Mouse (Mus musculus): ENCODE measurements at regions not wholly inside any gene's neighbourhood (a gene's known extent, or its start where the extent isn't known, plus 50 kb on each side); places are given as distances from the start of the nearest gene placed in this dataset.

DNA sequence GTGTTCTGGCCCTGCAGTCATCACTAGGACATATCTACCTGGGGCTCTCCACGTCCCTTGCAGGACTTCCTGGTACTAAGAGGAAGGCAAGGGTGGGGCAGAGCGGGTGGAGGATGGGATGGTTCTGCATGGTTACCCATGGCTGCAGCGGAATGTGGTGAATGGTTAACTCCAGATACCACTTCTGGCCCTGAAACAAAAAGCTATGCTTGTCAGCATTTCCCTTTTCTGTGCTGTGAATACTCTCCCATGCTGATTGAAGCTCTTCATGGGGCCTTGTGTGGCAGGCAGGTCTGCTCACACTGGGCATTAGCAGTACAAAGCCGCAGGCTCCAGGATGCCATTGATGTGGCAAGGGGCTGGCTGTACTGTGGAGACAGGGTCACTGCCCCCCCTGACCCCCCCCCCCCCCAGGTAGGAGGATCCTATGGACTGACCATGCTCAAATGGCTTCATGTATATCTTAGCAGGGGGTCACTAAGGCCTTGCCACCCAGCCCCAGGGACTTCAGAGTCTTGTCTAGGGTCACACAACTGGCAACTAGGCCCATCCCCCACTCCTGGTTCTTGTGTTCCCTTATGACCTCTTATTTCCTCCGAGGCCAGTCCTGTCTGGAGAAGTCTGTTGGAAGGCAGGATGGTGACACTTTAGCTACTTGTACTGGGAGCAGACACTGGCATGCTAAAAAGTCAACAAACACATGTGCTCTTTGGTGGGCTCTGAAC lies 120.0 kb upstream of the Id2 start:
- 25% methylated on average over 5 of the region's 5 CpGs for WGBS

DNA sequence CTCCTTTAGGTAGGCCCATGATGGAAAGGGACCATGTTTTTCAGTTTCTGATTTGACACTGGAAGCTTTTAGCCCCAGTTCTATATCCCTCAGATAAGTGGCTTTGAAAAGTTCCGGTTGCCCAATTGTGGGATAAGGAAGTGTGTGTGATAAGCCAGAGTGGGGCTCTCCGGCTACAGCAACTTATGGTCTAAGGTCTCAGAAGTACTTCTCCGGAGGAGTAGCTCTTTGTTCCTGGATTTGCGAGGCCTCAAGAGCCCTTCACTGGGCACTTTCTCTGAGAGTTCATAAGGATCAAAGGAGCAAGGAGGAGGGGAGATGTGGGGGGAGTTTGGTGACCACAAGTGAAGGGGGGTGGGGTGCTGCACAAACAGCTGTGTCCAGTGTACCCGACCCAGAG lies 118.3 kb upstream of the Id2 start:
- Histone ChIP-seq H3K9ac (replicated peaks; ENCODE audit: low read length, poor library complexity, severe bottlenecking) (no peak overlapping the region), H3K27me3 (ENCODE audit: insufficient read depth, low read length) (no peaks in the 10 kb centered on the region), H3K36me3 (ENCODE audit: insufficient read depth, low read length) (no peaks in the 10 kb centered on the region), H3K4me1 (ENCODE audit: insufficient read depth, low read length) (no peaks in the 10 kb centered on the region), H3K4me2 (ENCODE audit: low read depth, low read length, poor library complexity, severe bottlenecking) (no peak overlapping the region), H3K9me3 (ENCODE audit: low read length) (no peaks in the 10 kb centered on the region), H3K27ac (ENCODE audit: low read depth, low read length) (no peak overlapping the region), H3K4me3 (ENCODE audit: low read depth, low read length) (no peak overlapping the region)
- WGBS, result 49% methylated on average over 5 of the region's 5 CpGs
- ATAC-seq (ENCODE audit: low FRiP score) (no peak), DNase-seq (ENCODE audit: low spot score) (no peak)
- TF ChIP-seq CTCF (IDR thresholded peaks at IDR 0.05), result no peak

More for the DNA sequence above, 120.0 kb upstream of the Id2 start:
- DNase-seq (ENCODE audit: low spot score) (no peak), ATAC-seq (ENCODE audit: low FRiP score) (no peak)
- H3K4me2 ChIP-seq (ENCODE audit: low read depth, low read length, poor library complexity, severe bottlenecking), result no peak overlapping the region
- no peaks in the 10 kb centered on the region for H3K27me3 ChIP-seq (ENCODE audit: insufficient read depth, low read length)
- H3K4me1 ChIP-seq (ENCODE audit: insufficient read depth, low read length), result no peaks in the 10 kb centered on the region
- H3K9ac ChIP-seq (replicated peaks; ENCODE audit: low read length, poor library complexity, severe bottlenecking), result no peak overlapping the region
- TF ChIP-seq CTCF (IDR thresholded peaks at IDR 0.05), result no peak
- H3K4me3 ChIP-seq (ENCODE audit: low read depth, low read length), result no peak overlapping the region
- no peaks in the 10 kb centered on the region for H3K36me3 ChIP-seq (ENCODE audit: insufficient read depth, low read length)
- no peak overlapping the region for H3K27ac ChIP-seq (ENCODE audit: low read depth, low read length)
- H3K9me3 ChIP-seq (ENCODE audit: low read length), result no peaks in the 10 kb centered on the region

DNA sequence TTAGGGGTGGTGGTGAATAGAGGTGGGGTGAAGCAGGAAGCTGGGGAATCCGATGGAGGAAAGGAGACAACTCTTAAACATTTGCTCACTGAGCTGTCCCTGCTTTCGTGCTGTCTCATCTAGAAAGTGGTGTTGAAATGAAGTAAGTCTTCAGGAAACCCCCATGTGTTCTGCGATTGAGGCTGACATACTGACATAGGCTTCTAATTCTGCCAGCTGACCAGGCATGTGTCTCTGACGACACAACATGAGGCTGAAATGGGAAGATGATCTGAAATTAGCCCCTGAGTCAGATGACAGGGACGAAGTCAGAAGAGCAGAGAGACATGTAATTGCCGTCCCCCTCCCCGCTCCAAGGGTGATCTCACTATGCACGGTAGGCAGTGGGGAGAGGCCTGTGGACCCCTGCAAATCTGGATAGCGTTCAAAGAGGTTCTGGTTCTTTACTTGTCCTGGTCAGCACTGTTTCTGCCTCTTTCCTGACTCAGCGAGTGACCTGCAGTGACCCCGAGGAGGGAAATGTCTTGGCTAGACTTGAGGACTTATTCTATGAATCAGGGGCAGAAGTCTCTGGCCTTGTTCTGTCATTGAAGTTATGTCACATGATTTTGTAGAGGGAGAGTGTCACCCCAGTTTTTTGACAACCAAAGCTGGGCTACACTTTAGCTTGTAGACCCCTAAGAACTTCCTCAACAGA lies 117.0 kb upstream of the Id2 start:
- no peaks in the 10 kb centered on the region for H3K9me3 ChIP-seq (ENCODE audit: low read length)
- WGBS, result 89% methylated on average over 11 of the region's 11 CpGs
- no peak overlapping the region for H3K4me3 ChIP-seq (ENCODE audit: low read depth, low read length)
- no peak for TF ChIP-seq CTCF (IDR thresholded peaks at IDR 0.05)
- H3K36me3 ChIP-seq (ENCODE audit: insufficient read depth, low read length), result no peaks in the 10 kb centered on the region
- no peak overlapping the region for H3K27ac ChIP-seq (ENCODE audit: low read depth, low read length)
- ATAC-seq (ENCODE audit: low FRiP score), result no peak
- no peak for DNase-seq (ENCODE audit: low spot score)
- H3K9ac ChIP-seq (replicated peaks; ENCODE audit: low read length, poor library complexity, severe bottlenecking), result no peak overlapping the region
- no peaks in the 10 kb centered on the region for H3K27me3 ChIP-seq (ENCODE audit: insufficient read depth, low read length)
- H3K4me2 ChIP-seq (ENCODE audit: low read depth, low read length, poor library complexity, severe bottlenecking), result no peak overlapping the region
- no peaks in the 10 kb centered on the region for H3K4me1 ChIP-seq (ENCODE audit: insufficient read depth, low read length)

DNA sequence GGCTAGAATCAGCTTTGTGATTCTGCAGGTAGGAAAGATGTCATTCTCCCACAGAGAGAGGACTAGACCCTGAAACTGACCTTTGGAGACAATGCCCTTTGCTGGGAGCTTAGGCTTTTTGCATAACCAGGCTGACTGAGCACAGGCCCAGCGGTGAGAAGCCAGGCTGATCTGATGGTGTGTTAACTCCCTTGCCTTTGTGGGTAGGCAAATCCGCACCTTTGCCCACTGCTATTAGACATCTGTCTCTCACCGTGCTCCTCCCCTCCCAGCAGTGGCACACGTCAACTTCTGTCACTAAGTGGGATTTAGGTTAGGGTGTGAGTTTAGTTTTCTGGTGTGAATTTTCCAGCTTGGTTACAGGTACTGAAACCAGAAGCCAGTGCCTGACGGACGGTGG lies 114.4 kb upstream of the Id2 start:
- no peak for TF ChIP-seq CTCF (IDR thresholded peaks at IDR 0.05)
- Histone ChIP-seq H3K9ac (replicated peaks; ENCODE audit: low read length, poor library complexity, severe bottlenecking) (no peak overlapping the region), H3K27me3 (ENCODE audit: insufficient read depth, low read length) (no peaks in the 10 kb centered on the region), H3K4me1 (ENCODE audit: insufficient read depth, low read length) (no peaks in the 10 kb centered on the region), H3K4me3 (ENCODE audit: low read depth, low read length) (no peak overlapping the region), H3K4me2 (ENCODE audit: low read depth, low read length, poor library complexity, severe bottlenecking) (no peak overlapping the region), H3K27ac (ENCODE audit: low read depth, low read length) (no peak overlapping the region), H3K36me3 (ENCODE audit: insufficient read depth, low read length) (no peaks in the 10 kb centered on the region), H3K9me3 (ENCODE audit: low read length) (no peaks in the 10 kb centered on the region)
- DNase-seq (ENCODE audit: low spot score), result no peak
- WGBS, result 85% methylated on average over 6 of the region's 6 CpGs
- ATAC-seq (ENCODE audit: low FRiP score), result no peak

DNA sequence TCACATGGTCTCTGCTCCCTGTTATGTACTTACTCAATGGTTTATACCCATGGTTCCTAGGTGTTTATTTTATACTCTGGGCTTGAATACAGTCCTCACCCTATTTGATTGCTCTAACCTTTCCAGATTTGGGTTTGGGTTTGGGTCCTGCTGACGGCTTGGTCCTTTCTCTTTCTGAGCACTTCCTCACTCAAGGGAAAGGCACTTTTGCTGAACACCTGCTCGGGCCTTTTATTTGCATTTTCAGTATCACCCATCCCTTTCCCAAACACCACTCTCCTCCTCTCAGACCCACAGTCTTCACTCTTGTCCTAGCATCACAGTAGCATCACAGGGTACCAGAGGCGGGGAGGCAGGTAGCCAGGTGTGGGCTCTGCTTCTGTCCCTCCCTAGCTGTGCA lies 113.7 kb upstream of the Id2 start:
- WGBS, result 95% methylated on average over 3 of the region's 3 CpGs
- Histone ChIP-seq H3K36me3 (ENCODE audit: insufficient read depth, low read length) (no peaks in the 10 kb centered on the region), H3K9me3 (ENCODE audit: low read length) (no peaks in the 10 kb centered on the region), H3K27ac (ENCODE audit: low read depth, low read length) (no peak overlapping the region), H3K4me3 (ENCODE audit: low read depth, low read length) (no peak overlapping the region), H3K27me3 (ENCODE audit: insufficient read depth, low read length) (no peaks in the 10 kb centered on the region), H3K4me2 (ENCODE audit: low read depth, low read length, poor library complexity, severe bottlenecking) (no peak overlapping the region), H3K4me1 (ENCODE audit: insufficient read depth, low read length) (no peaks in the 10 kb centered on the region), H3K9ac (replicated peaks; ENCODE audit: low read length, poor library complexity, severe bottlenecking) (no peak overlapping the region)
- no peak for DNase-seq (ENCODE audit: low spot score)
- no peak for TF ChIP-seq CTCF (IDR thresholded peaks at IDR 0.05)
- no peak for ATAC-seq (ENCODE audit: low FRiP score)

DNA sequence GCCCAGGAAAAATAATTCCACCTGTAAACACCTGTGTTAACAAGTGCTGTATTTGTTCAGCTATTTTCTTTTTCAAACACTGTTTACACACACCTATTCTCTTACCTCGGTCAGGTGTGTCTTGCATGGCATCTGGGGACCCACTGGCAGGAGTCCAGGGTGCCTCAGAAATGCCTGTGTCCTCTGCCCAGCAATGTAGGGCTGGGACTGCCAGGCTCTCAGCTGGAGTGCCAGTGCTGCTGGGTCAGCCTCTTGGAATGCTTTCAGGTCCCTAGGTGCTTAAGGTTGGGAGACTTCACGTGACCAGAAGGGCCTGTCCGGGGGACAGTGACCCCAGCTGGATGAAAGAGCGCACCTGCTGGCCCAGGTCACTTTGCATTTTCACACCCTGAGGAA lies 112.4 kb upstream of the Id2 start:
- H3K4me2 ChIP-seq (ENCODE audit: low read depth, low read length, poor library complexity, severe bottlenecking), result no peak overlapping the region
- no peaks in the 10 kb centered on the region for H3K36me3 ChIP-seq (ENCODE audit: insufficient read depth, low read length)
- H3K4me3 ChIP-seq (ENCODE audit: low read depth, low read length), result no peak overlapping the region
- TF ChIP-seq CTCF (IDR thresholded peaks at IDR 0.05), result no peak
- 54% methylated on average over 4 of the region's 4 CpGs for WGBS
- H3K9ac ChIP-seq (replicated peaks; ENCODE audit: low read length, poor library complexity, severe bottlenecking), result no peak overlapping the region
- no peaks in the 10 kb centered on the region for H3K27me3 ChIP-seq (ENCODE audit: insufficient read depth, low read length)
- ATAC-seq (ENCODE audit: low FRiP score), result no peak
- no peaks in the 10 kb centered on the region for H3K4me1 ChIP-seq (ENCODE audit: insufficient read depth, low read length)
- H3K9me3 ChIP-seq (ENCODE audit: low read length), result no peaks in the 10 kb centered on the region
- H3K27ac ChIP-seq (ENCODE audit: low read depth, low read length), result no peak overlapping the region
- DNase-seq (ENCODE audit: low spot score), result no peak

All from midbrain, postnatal 0 days (tissue).